Comparison of ENCODE assay signal across 16 mouse cellular contexts in the genomic region with DNA sequence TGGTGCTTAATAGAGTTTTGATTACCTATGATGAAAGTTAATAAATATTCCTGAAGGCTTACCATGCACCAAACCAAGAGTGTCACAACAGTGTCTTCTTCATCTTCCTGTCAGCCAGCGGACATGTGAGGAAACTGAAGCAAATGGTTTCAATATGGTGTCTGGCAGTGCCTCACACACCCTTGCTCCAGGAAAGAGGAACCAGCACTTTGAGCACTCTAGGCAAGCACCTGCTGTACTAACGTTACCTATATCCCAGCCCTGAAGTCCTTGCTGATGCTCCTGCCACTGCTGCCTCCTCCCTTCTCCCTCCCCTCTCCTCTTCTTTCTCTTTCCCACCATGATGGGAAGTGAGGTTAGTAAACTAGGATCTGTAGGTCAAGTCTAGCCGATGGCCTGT.
"Had no signal": no experiment of that assay in that cellular context is flagged by ENCODE, and none has a peak within 500 bp of the region (broad histone marks: within the 10 kb centered on the region; RNA-seq: fewer than 3 reads in every experiment).

No protein-coding gene starts in this region.

- H3K9ac ChIP-seq: liver, embryonic 15.5 days; liver, postnatal 0 days; lung, embryonic 15.5 days; midbrain, embryonic 12.5 days; neural tube, embryonic 12.5 days had no signal

- H3K4me2 ChIP-seq: liver, embryonic 15.5 days; lung, embryonic 15.5 days; midbrain, embryonic 12.5 days; neural tube, embryonic 12.5 days had no signal

- ATAC-seq: liver, postnatal 0 days; lung, postnatal 0 days had no signal

- DNase-seq: liver, postnatal 0 days; lung, adult 2 months; lung, postnatal 14 days; lung, postnatal 4 days; midbrain, embryonic 14.5 days; right cerebral cortex, postnatal 14 days; spleen, adult 18-20 months; thymus, adult 18-20 months; thymus, postnatal 14 days; thymus, postnatal 36 days had no signal

- H3K4me3 ChIP-seq: liver, embryonic 15.5 days; lung, embryonic 15.5 days; megakaryocyte, embryonic 14.5 days; midbrain, embryonic 12.5 days; neural tube, embryonic 12.5 days had no signal

- H3K9me3 ChIP-seq: liver, embryonic 15.5 days; lung, embryonic 15.5 days; midbrain, embryonic 12.5 days; neural tube, embryonic 12.5 days had no signal

- H3K27me3 ChIP-seq: liver, embryonic 15.5 days; lung, embryonic 15.5 days; midbrain, embryonic 12.5 days; neural tube, embryonic 12.5 days had no signal

- H3K4me1 ChIP-seq: liver, embryonic 15.5 days; lung, embryonic 15.5 days; midbrain, embryonic 12.5 days; neural tube, embryonic 12.5 days had no signal

- H3K27ac ChIP-seq: liver, embryonic 15.5 days; lung, embryonic 15.5 days; midbrain, embryonic 12.5 days; neural tube, embryonic 12.5 days had no signal
